Mouse (Mus musculus) midbrain, embryonic 15.5 days (tissue): Measurements from ENCODE around the gene Creb1. TPM values are rescaled to one million over a fixed set of nuclear protein-coding genes. Genes with fewer than 3 reads are reported as not detected.

Experiments used
- ATAC-seq: fragments of 200-750 bp; cut with Nextera tagmentation; replicated peaks from 2 replicates; pipeline ENCODE4 v1.8.0; 2017; ENCODE audit warnings: moderate TSS enrichment
- H3K27ac ChIP-seq: fragments of 300-500 bp; sonication (generic); 2 replicates; pipeline ENCODE4 v1.5.1; 2015; ENCODE audit warnings: mild to moderate bottlenecking, inconsistent platforms
- H3K27me3 ChIP-seq: fragments of 300-500 bp; sonication (generic); replicated peaks from 2 replicates; pipeline ENCODE4 v1.6.1; 2015; ENCODE audit warnings: inconsistent platforms
- H3K36me3 ChIP-seq: fragments of 300-500 bp; sonication (generic); replicated peaks from 2 replicates; pipeline ENCODE4 v1.6.1; 2015; ENCODE audit warnings: inconsistent platforms
- H3K4me1 ChIP-seq: fragments of 300-500 bp; sonication (generic); 2 replicates; pipeline ENCODE4 v1.6.1; 2015; ENCODE audit warnings: inconsistent platforms
- H3K4me2 ChIP-seq: fragments of 300-500 bp; sonication (generic); 2 replicates; pipeline ENCODE4 v1.6.1; 2015; ENCODE audit warnings: inconsistent platforms, mild to moderate bottlenecking, moderate library complexity
- H3K4me3 ChIP-seq: fragments of 300-500 bp; sonication (generic); 2 replicates; pipeline ENCODE4 v1.5.1; 2015; ENCODE audit warnings: mild to moderate bottlenecking, inconsistent platforms
- H3K9ac ChIP-seq: fragments of 300-500 bp; sonication (generic); 2 replicates; pipeline ENCODE4 v1.6.1; 2015; ENCODE audit warnings: mild to moderate bottlenecking, inconsistent platforms
- H3K9me3 ChIP-seq: fragments of 300-500 bp; sonication (generic); 2 replicates; pipeline ENCODE4 v1.6.1; 2016; ENCODE audit warnings: inconsistent platforms
- WGBS: fragments of 180-500 bp; shearing (Covaris S2); methylation state at CpG from one replicate; pipeline ENCODE4 v1.1.7; 2015; ENCODE audit warnings: mixed read lengths; 5-methylcytosine and 5-hydroxymethylcytosine counted together
- polyA plus RNA-seq: library from polyadenylated mRNA; unstranded; fragments of >200 nt; fragmentation: Nextera tagmentation; extraction: Ambion mirVana; gene quantifications from 2 replicates; pipeline ENCODE4 v1.2.1, GENCODE M21; 2015

Gene Creb1
- polyA plus RNA-seq, 1 experiment from 2014 or later: 39.1 TPM

DNA sequence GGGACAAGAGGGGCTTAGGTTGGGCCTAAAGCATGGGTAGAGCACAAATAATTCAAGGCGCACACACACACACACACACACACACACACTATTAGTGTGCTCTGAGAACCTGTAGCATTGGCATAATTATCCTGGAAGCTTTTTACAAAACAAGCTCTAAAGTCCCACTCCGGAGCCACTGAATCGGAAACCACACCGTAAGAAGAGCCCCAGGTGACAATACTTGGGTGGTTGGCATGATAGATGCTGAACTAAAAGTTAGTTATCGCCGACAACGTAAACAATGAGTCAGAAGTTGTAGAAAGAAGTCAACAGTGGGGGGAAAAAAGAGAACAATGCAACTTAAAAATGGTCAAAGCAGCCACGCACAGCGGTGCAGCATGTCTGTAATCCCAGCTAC, 81.9 kb downstream of the Creb1 start:
- no peaks in the 10 kb centered on the region for H3K27me3 ChIP-seq

DNA sequence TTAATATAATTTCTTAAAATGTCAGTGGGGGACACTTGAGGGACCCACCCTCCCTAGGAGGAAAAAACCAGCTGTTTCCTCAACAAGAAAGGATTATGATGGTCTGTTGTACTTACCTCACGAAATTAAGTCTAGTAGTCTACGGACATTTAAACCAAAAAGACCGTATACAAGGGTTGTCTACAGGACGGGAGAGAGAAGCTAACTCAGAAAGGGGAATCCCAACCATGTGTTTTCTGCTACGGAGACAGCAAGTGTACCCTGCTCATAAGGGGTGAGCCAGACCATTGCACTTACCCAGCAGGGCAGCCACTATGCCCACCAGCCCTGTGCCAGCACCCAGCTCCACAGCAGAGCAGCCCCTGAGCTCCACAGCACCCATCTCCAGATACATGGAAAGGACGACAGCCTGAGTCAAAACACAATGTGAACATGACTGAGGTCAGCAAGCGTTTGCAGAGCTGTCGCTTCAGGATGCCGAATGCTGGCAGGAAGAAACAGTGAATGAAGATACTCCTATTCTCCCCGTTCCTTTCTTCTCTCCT, 82.4 kb downstream of the Creb1 start:
- Histone ChIP-seq H3K4me1 (peaks cover 23% of the 10 kb centered on the region), H3K27ac (no peak overlapping the region), H3K27me3 (no peaks in the 10 kb centered on the region), H3K36me3 (no peaks in the 10 kb centered on the region), H3K9me3 (no peaks in the 10 kb centered on the region), H3K9ac (no peak overlapping the region), H3K4me3 (no peak overlapping the region), H3K4me2 (no peak overlapping the region)
- 87% methylated on average over 10 of the region's 10 CpGs for WGBS
- no peak for ATAC-seq

More for the DNA sequence above, 81.9 kb downstream of the Creb1 start:
- WGBS: 90% methylated on average over 9 of the region's 9 CpGs
- H3K9ac ChIP-seq: no peak overlapping the region
- H3K4me2 ChIP-seq: no peak overlapping the region
- H3K4me1 ChIP-seq: peaks cover 23% of the 10 kb centered on the region
- no peak overlapping the region for H3K27ac ChIP-seq
- no peak for ATAC-seq
- no peaks in the 10 kb centered on the region for H3K9me3 ChIP-seq
- no peak overlapping the region for H3K4me3 ChIP-seq
- no peaks in the 10 kb centered on the region for H3K36me3 ChIP-seq

DNA sequence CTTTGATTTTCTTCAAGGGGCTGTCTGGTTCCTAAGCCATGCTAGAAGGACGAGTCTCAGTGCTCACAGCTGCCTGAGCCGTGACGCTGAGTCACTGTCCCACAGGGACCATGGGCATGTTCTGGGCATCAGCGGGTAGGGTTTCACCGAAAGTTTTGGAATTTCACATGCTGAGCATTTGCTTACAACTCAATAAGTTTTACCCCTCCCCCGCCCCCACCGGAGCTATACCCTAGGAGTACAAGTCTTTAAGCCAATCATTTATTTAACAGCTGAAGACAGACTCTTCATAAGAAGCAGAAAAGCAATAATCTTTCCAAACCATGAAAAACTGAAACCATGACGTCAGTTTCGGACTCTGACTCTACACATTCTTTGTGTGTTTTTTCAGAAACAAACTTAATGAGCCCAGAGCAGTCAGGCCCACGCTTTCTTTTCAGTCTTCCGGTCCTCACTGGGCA, 83.1 kb downstream of the Creb1 start:
- Histone ChIP-seq H3K9ac (no peak overlapping the region), H3K27me3 (no peaks in the 10 kb centered on the region), H3K9me3 (no peaks in the 10 kb centered on the region), H3K4me3 (no peak overlapping the region), H3K27ac (no peak overlapping the region), H3K4me1 (peaks cover 23% of the 10 kb centered on the region), H3K4me2 (no peak overlapping the region), H3K36me3 (no peaks in the 10 kb centered on the region)
- 84% methylated on average over 11 of the region's 11 CpGs for WGBS
- ATAC-seq: no peak

DNA sequence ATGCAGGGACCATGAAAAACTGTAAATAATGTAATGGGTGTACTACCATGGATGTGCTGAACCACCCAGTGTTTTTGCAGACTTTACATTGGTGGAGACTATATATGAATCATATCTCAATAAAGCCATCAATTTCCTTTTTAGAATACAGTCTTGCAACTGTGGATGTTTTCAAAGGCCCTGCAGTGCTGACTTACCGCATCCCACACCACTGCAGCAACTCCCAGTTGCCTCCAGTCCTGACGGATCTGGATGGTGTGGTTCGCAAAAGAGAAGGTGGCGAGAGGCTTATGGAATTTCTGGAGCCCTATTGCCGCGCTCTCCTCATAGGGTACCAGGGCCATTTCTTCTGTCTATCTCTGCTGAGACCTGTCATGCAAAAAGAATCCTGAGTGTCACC, 83.6 kb downstream of the Creb1 start:
- Histone ChIP-seq H3K27ac (peak overlapping the region; percentile 94; the same call in 1 of the 2 replicates), H3K36me3 (no peaks in the 10 kb centered on the region), H3K27me3 (no peaks in the 10 kb centered on the region), H3K4me3 (peak overlapping the region; percentile 72), H3K4me2 (peak overlapping the region; percentile 70), H3K9me3 (no peaks in the 10 kb centered on the region), H3K9ac (peak overlapping the region; percentile 94), H3K4me1 (peaks cover 23% of the 10 kb centered on the region)
- 55% methylated on average over 6 of the region's 6 CpGs for WGBS
- no peak for ATAC-seq

DNA sequence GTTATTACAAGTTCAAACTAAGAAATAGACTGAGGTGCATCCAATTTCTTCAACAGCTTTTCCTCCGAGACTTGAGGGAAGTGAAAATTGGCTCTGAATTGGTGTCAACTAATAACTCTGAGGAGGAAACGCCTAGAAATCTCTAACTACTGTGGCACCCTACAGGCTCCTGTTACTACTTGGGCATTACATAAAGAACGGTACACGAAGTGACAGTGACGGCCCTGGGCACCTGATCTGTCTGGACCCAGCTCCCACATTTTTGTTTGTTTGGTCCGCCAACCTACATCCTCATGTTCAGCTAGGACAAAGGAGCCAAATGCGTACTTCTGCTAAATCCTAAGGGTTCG, 84.1 kb downstream of the Creb1 start:
- no peaks in the 10 kb centered on the region for H3K9me3 ChIP-seq
- H3K9ac ChIP-seq: peak overlapping the region; percentile 94
- ATAC-seq: peak; percentile 53
- H3K36me3 ChIP-seq: no peaks in the 10 kb centered on the region
- WGBS: 3% methylated on average over 8 of the region's 8 CpGs
- H3K27ac ChIP-seq: peak overlapping the region; percentile 94
- peaks cover 23% of the 10 kb centered on the region for H3K4me1 ChIP-seq
- peak overlapping the region; percentile 72 for H3K4me3 ChIP-seq
- peak overlapping the region; percentile 70 for H3K4me2 ChIP-seq
- H3K27me3 ChIP-seq: no peaks in the 10 kb centered on the region

DNA sequence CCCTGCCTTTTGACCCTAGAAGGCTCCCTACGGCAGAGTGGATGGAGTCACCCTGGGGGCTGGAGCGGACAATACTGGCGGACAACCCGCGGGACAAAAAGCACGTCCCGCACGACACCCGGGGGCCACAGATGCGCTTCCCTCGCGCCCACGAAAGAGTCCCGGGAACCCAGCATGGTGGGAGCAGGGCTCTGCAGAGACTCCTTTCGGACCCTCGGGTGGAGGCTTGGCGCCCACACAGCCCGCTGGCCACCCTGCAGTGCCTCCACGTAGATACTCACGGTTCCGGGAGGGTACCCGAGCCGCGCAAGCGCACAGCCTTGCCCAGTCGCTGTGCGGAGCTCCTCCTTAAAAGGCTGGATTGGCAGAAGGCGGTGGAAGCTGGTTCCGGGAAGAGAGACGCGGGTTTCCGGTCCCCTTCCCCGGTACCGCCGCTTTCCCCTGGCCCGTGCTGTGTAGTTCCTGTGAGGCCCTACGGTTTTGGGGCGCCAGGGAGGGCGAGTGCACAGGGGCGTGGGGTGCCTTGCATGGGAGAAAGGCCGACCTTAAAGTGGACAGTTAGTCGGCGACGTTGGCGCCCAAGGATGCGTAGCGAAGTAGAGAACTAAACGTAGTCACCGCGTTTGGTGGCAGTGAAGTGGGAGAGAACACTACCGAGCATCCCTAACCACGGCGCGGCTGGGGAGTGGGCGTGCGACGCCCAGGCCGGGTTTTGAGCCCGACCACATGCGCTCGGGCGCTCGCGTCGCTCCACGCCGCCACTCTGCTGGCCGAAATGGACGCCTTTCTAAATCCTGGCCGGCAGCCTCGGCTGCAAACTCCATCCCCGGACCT, 84.7 kb downstream of the Creb1 start, which contains the start of gene Mettl21a:
TSS of gene Mettl21a (minus strand) at position 362 of the 834 bp plus-strand sequence.
- peak; percentile 98 for ATAC-seq
- under 1% methylated on average over 72 of the region's 72 CpGs for WGBS
- Histone ChIP-seq H3K9me3 (no peaks in the 10 kb centered on the region), H3K9ac (peak within 1 kb of the TSS; percentile 94), H3K27me3 (no peaks in the 10 kb centered on the region), H3K4me1 (peaks cover 23% of the 10 kb centered on the region), H3K4me3 (peak within 1 kb of the TSS; percentile 72), H3K4me2 (peak within 1 kb of the TSS; percentile 70), H3K36me3 (no peaks in the 10 kb centered on the region), H3K27ac (peak within 1 kb of the TSS; percentile 94)

DNA sequence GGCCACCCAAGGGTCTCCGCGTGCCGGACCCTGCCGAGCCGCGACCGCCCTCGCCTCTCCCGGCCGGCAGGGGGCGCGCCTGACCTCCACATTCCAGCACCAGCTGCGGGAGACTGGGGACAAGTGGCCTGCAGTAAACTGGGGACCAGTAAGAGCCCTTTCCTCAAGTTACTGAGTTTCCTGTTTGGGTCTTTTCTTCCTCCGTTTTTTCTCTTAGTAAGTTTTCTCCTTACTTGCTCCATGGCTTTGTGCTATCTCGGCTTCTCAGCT, 85.2 kb downstream of the Creb1 start:
- peak overlapping the region; percentile 72 for H3K4me3 ChIP-seq
- H3K9me3 ChIP-seq: no peaks in the 10 kb centered on the region
- H3K4me2 ChIP-seq: peak overlapping the region; percentile 70
- peak overlapping the region; percentile 94 for H3K9ac ChIP-seq
- 0% methylated on average over 15 of the region's 15 CpGs for WGBS
- H3K4me1 ChIP-seq: peaks cover 23% of the 10 kb centered on the region
- H3K27ac ChIP-seq: peak overlapping the region; percentile 94
- H3K27me3 ChIP-seq: no peaks in the 10 kb centered on the region
- peak; percentile 88 for ATAC-seq
- no peaks in the 10 kb centered on the region for H3K36me3 ChIP-seq

DNA sequence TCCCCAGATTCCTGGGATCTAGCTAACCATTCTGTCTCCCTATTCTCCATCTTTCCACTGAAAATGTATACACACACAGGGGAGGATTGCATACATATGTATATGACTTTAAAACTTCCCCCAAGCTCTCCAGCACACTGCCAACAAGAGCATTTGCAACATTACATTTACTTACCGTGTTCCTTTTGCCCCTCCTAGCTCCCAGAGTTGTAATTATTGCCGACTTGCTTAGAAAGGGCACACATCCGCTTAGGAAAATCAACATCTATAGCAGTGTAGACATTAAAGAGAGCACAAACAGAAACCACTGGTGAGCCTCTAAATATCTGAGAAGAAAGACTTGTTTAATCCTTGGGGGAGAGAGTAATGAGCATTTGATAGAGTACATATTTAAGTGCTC, 85.8 kb downstream of the Creb1 start:
- no peak for ATAC-seq
- no peaks in the 10 kb centered on the region for H3K9me3 ChIP-seq
- H3K36me3 ChIP-seq: no peaks in the 10 kb centered on the region
- H3K4me2 ChIP-seq: peak overlapping the region; percentile 70
- H3K9ac ChIP-seq: peak overlapping the region; percentile 94
- peaks cover 23% of the 10 kb centered on the region for H3K4me1 ChIP-seq
- peak overlapping the region; percentile 94; the same call in 1 of the 2 replicates for H3K27ac ChIP-seq
- H3K27me3 ChIP-seq: no peaks in the 10 kb centered on the region
- peak overlapping the region; percentile 72 for H3K4me3 ChIP-seq
- 66% methylated on average over 3 of the region's 3 CpGs for WGBS

DNA sequence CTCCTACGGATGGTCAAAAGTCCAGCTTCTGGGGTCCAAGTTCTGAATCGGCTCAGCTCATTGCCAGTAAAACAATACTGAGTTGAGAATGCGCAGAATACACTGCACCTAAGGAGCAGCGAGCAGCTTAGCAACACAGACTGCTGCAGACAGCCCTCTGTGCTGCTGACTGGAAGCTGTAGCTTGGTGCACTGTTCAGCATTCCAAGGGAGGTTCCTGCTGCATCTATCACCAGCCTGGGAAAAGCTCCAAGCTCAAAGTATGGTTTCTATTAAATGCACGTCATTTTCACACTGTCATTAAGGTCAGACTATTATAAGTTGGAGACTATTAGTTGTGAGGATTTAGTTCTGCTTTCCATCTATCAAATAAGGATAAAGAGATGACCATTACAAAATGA, 88.7 kb downstream of the Creb1 start:
- Histone ChIP-seq H3K4me3 (no peak overlapping the region), H3K27ac (no peak overlapping the region), H3K9me3 (no peaks in the 10 kb centered on the region), H3K27me3 (no peaks in the 10 kb centered on the region), H3K36me3 (no peaks in the 10 kb centered on the region), H3K4me1 (peaks cover 15% of the 10 kb centered on the region), H3K4me2 (no peak overlapping the region), H3K9ac (no peak overlapping the region)
- WGBS: 82% methylated on average over 5 of the region's 5 CpGs
- no peak for ATAC-seq

DNA sequence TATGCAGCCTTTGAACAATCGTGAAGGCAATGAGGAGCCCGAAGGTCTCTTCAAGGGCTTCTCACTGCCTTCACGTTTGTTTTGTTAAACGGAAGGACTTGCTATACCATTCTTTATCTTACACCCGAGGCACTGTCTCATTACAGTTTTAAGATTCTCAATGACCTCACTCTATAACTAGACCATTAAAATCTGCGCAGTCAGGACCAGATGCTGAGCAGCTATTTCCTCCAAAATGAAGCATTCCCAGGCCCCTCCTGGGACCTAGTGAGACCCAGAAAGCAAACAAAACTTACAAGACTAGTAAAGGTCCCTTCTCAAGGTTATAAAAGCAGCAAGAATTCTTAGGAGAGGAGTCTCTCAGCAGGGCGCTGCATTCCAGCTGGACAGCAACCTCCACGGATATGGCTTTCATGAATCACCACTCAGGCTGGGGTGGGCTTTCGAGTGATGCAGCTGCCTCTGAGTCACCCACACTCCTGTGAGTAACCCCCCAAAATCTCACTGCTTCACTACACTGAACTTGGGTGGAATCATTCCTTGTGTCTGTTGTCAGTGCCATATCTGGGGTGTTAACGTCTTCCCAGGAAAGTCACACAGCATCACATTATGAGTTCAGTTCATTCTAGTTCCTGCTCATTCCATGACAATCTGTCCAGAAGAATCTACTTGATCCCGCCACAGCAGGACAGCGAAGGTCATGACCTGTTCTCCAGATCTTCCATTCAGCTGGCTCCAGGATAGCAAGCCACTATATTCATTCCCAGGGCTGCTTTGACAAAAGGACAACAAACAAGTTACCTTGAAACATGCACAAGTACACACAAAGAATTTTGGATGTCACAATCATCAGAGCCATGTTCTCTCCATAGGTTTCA, 91.4 kb downstream of the Creb1 start:
- Histone ChIP-seq H3K27me3 (no peaks in the 10 kb centered on the region), H3K9me3 (no peaks in the 10 kb centered on the region), H3K4me1 (no peaks in the 10 kb centered on the region; the same call in 1 of the 2 replicates), H3K4me2 (no peak overlapping the region), H3K36me3 (no peaks in the 10 kb centered on the region), H3K27ac (no peak overlapping the region), H3K9ac (no peak overlapping the region), H3K4me3 (no peak overlapping the region)
- no peak for ATAC-seq
- 62% methylated on average over 12 of the region's 12 CpGs for WGBS

DNA sequence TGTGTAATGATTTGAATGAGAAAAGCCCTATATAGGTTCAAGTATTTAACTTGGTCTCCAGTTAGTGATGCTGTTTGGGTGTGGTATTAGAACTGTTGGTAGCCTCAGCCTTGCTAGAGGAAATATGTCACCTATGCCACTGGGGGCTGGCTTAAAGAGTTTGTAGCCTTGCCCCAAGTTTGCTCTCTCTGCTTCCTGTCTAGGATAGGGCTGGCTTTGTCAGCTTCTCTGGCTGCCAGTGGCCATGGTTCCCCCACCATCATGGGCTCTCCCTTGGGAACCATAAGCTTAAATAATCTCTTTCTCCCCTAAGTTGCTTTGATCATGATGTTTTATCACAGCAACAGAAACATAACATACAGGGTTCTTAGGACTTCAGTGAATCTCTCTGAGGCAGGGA, 92.8 kb downstream of the Creb1 start:
- Histone ChIP-seq H3K4me1 (no peaks in the 10 kb centered on the region), H3K9ac (no peak overlapping the region), H3K4me3 (no peak overlapping the region), H3K9me3 (no peaks in the 10 kb centered on the region), H3K36me3 (no peaks in the 10 kb centered on the region), H3K27ac (no peak overlapping the region), H3K4me2 (no peak overlapping the region), H3K27me3 (no peaks in the 10 kb centered on the region)
- ATAC-seq: no peak

DNA sequence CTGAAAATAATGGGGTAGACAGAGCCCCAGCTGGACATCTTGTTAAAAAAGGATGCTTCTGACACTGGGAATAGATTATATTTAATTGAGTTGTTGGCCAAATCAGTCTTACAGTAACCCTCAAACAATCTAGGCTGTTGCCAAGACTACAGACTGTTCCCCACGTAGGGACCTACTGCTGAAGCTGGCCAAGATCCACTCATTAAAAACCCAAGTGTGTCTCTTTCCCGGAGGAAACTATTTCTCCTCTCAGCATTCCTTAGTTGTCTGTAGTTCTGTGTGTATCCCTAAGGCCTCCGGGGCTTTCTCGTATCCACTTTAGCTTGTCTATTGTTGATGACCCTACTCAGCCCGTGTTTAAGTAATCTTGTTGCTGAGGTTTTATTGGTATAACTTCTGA, 99.1 kb downstream of the Creb1 start:
- Histone ChIP-seq H3K9me3 (no peaks in the 10 kb centered on the region), H3K36me3 (no peaks in the 10 kb centered on the region), H3K27me3 (no peaks in the 10 kb centered on the region), H3K4me3 (no peak overlapping the region), H3K27ac (no peak overlapping the region), H3K9ac (no peak overlapping the region), H3K4me1 (no peaks in the 10 kb centered on the region), H3K4me2 (no peak overlapping the region)
- WGBS: 75% methylated on average over 5 of the region's 5 CpGs
- ATAC-seq: no peak
